Mouse (Mus musculus) midbrain, embryonic 12.5 days (tissue): ENCODE measurements around the gene Cfdp1. TPM values are rescaled to one million over a fixed set of nuclear protein-coding genes. Genes with fewer than 3 reads are reported as not detected.
"Not testable (repeated sequence)": the region's sequence is repeated elsewhere in the genome, so short reads cannot be mapped to it uniquely, and the experiment has no call there.

Source experiments
- ATAC-seq: fragments of 200-750 bp; cut with Nextera tagmentation; 2 replicates; pipeline ENCODE4 v1.8.0; 2017; ENCODE audit warnings: low read depth, moderate TSS enrichment, moderate library complexity; ENCODE audit not compliant: low FRiP score
- H3K27ac ChIP-seq: fragments of 300-500 bp; sonication (generic); replicated peaks from 2 replicates; pipeline ENCODE4 v1.5.1; 2016; ENCODE audit warnings: mild to moderate bottlenecking
- H3K27me3 ChIP-seq: fragments of 300-500 bp; sonication (generic); 2 replicates; pipeline ENCODE4 v1.6.1; 2016; ENCODE audit warnings: mild to moderate bottlenecking
- H3K36me3 ChIP-seq: fragments of 300-500 bp; sonication (generic); 2 replicates; pipeline ENCODE4 v1.6.1; 2016
- H3K4me1 ChIP-seq: fragments of 300-500 bp; sonication (generic); 2 replicates; pipeline ENCODE4 v1.6.1; 2016
- H3K4me2 ChIP-seq: fragments of 300-500 bp; sonication (generic); replicated peaks from 2 replicates; pipeline ENCODE4 v1.6.1; 2016; ENCODE audit warnings: mild to moderate bottlenecking, moderate library complexity
- H3K4me3 ChIP-seq: fragments of 300-500 bp; sonication (generic); 2 replicates; pipeline ENCODE4 v1.5.1; 2016; ENCODE audit warnings: mild to moderate bottlenecking
- H3K9ac ChIP-seq: fragments of 300-500 bp; sonication (generic); replicated peaks from 2 replicates; pipeline ENCODE4 v1.6.1; 2016; ENCODE audit warnings: mild to moderate bottlenecking, moderate library complexity
- H3K9me3 ChIP-seq: fragments of 300-500 bp; sonication (generic); 2 replicates; pipeline ENCODE4 v1.6.1; 2016; ENCODE audit warnings: mild to moderate bottlenecking
- WGBS: fragments of 180-500 bp; shearing (Covaris S2); methylation state at CpG from one replicate; pipeline ENCODE4 v1.1.7; 2016; 5-methylcytosine and 5-hydroxymethylcytosine counted together
- polyA plus RNA-seq: library from polyadenylated mRNA; unstranded; fragments of >200 nt; fragmentation: Nextera tagmentation; extraction: Ambion mirVana; gene quantifications from 2 replicates; pipeline ENCODE4 v1.2.1, GENCODE M21; 2016

Cfdp1 gene
- polyA plus RNA-seq, 1 experiment from 2014 or later, result 182 TPM

GRCm38 (mm10) chr8:111877711-111878110 lies 23.6 kb upstream of the Cfdp1 start:
- peaks cover 5% of the 10 kb centered on the region; the same call in 1 of the 2 replicates for H3K4me1 ChIP-seq
- no peak for ATAC-seq
- 74% methylated on average over 9 of the region's 9 CpGs for WGBS
- H3K27me3 ChIP-seq, result no peaks in the 10 kb centered on the region
- no peak overlapping the region for H3K27ac ChIP-seq
- no peak overlapping the region for H3K4me3 ChIP-seq
- no peak overlapping the region for H3K4me2 ChIP-seq
- no peaks in the 10 kb centered on the region for H3K36me3 ChIP-seq
- H3K9me3 ChIP-seq, result no peaks in the 10 kb centered on the region
- H3K9ac ChIP-seq, result no peak overlapping the region

GRCm38 (mm10) chr8:111876355-111876948 lies 22.4 kb upstream of the Cfdp1 start, which contains the start of gene Tmem170:
Tmem170 (minus strand) TSS chr8:111876750.
- peak within 1 kb of the TSS; percentile 82 for H3K4me3 ChIP-seq
- no peaks in the 10 kb centered on the region for H3K36me3 ChIP-seq
- peak within 1 kb of the TSS; percentile 66 for H3K9ac ChIP-seq
- H3K27me3 ChIP-seq, result no peaks in the 10 kb centered on the region
- H3K4me1 ChIP-seq, result peaks cover 5% of the 10 kb centered on the region; the same call in 1 of the 2 replicates
- peak within 1 kb of the TSS; percentile 58; the same call in 1 of the 2 replicates for H3K27ac ChIP-seq
- under 1% methylated on average over 39 of the region's 53 CpGs for WGBS
- no peaks in the 10 kb centered on the region for H3K9me3 ChIP-seq
- H3K4me2 ChIP-seq, result peak within 1 kb of the TSS; percentile 86
- ATAC-seq, result peak; percentile 98

DNA sequence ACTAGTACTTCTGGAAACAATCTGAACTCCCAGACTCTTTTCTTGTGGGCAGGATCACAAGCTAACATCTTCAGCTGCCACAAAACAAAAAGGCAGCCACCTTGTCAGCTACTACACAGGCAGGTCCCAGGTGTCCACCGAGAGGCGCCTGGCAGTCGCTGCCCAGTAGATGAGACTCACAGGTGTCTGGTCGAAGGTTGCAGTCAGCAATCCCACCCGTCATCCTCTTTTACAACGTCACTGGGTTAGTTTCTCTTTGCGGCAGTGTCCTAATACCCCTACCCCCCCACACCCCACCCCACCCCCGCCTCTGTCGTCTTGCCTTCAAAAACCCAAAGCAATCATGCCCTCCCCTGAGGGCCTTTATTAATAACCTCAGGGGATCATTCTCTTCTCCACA lies 21.7 kb upstream of the Cfdp1 start:
- Histone ChIP-seq H3K9me3 (no peaks in the 10 kb centered on the region), H3K27me3 (no peaks in the 10 kb centered on the region), H3K27ac (no peak overlapping the region), H3K4me2 (peak overlapping the region; percentile 86), H3K9ac (peak overlapping the region; percentile 66), H3K36me3 (no peaks in the 10 kb centered on the region), H3K4me3 (peak overlapping the region; percentile 82), H3K4me1 (peaks cover 5% of the 10 kb centered on the region; the same call in 1 of the 2 replicates)
- WGBS, result 34% methylated on average over 9 of the region's 9 CpGs
- no peak for ATAC-seq

DNA sequence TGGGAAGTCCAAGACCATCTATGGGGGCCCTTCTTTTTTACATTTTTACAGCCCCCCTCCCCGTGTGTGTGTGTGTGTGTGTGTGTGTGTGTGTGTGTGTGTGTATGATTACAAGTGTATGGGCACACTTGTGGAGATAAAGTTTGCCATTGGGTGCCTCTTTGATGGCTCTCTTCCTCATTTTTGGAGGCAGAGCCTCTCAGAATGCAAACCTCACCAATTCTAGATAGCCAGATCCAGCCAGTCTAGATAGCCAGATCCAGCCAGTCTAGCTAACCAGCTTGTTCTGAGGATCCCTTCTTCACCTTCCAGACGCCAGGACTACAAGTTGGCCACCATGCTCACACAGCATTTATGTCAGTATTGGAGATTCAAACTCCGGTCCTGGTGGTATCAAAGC lies 17.2 kb upstream of the Cfdp1 start:
- ATAC-seq, result no peak
- Histone ChIP-seq H3K9ac (no peak overlapping the region), H3K9me3 (no peaks in the 10 kb centered on the region), H3K4me3 (no peak overlapping the region), H3K27ac (no peak overlapping the region), H3K27me3 (no peaks in the 10 kb centered on the region), H3K4me1 (peaks cover 5% of the 10 kb centered on the region; the same call in 1 of the 2 replicates), H3K36me3 (no peaks in the 10 kb centered on the region), H3K4me2 (no peak overlapping the region)
- WGBS, result 83% methylated on average over 3 of the region's 3 CpGs

- H3K9me3 ChIP-seq, result no peaks in the 10 kb centered on the region
- H3K9ac ChIP-seq, result no peak overlapping the region
- no peak overlapping the region for H3K27ac ChIP-seq
- no peaks in the 10 kb centered on the region for H3K4me1 ChIP-seq
- no peak overlapping the region for H3K4me2 ChIP-seq
- 90% methylated on average over 2 of the region's 3 CpGs for WGBS
- H3K36me3 ChIP-seq, result no peaks in the 10 kb centered on the region; the same call in 1 of the 2 replicates
- no peak overlapping the region for H3K4me3 ChIP-seq
- H3K27me3 ChIP-seq, result no peaks in the 10 kb centered on the region
- no peak for ATAC-seq
Observed at GRCm38 (mm10) chr8:111870379-111870778, 16.3 kb upstream of the Cfdp1 start.

DNA sequence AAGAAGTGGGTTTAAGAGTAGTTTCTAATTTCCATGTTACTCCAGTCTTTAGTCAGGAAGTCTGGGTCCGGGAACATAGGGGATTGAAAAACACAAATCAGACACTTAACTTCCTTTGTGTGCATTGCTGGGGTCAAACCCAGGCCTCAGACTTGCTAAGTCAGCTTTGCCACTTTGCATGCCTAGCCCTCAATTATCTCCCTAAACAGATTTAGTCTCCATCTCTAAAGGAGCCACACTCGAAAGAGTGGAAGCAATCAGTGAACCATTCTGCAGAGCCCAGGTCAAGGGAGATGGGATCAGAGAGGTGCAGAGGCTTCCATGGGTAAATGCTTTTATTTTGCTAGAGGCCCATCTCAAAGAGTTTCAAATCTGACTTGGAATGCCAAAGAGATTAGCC lies 14.6 kb upstream of the Cfdp1 start:
- Histone ChIP-seq H3K4me1 (no peaks in the 10 kb centered on the region), H3K4me2 (no peak overlapping the region), H3K27me3 (no peaks in the 10 kb centered on the region), H3K36me3 (no peaks in the 10 kb centered on the region; the same call in 1 of the 2 replicates), H3K9me3 (no peaks in the 10 kb centered on the region), H3K4me3 (no peak overlapping the region), H3K9ac (no peak overlapping the region), H3K27ac (no peak overlapping the region)
- 39% methylated on average over 2 of the region's 2 CpGs for WGBS
- no peak for ATAC-seq

- Histone ChIP-seq H3K9ac (no peak overlapping the region), H3K36me3 (no peaks in the 10 kb centered on the region; the same call in 1 of the 2 replicates), H3K9me3 (no peaks in the 10 kb centered on the region), H3K27me3 (no peaks in the 10 kb centered on the region), H3K4me2 (no peak overlapping the region), H3K4me1 (no peaks in the 10 kb centered on the region), H3K4me3 (no peak overlapping the region), H3K27ac (no peak overlapping the region)
- ATAC-seq, result no peak
- WGBS, result 92% methylated on average over 6 of the region's 6 CpGs
Observed at GRCm38 (mm10) chr8:111865857-111866256, 11.8 kb upstream of the Cfdp1 start.

- Histone ChIP-seq H3K27ac (no peak overlapping the region), H3K9me3 (no peaks in the 10 kb centered on the region), H3K27me3 (no peaks in the 10 kb centered on the region), H3K9ac (no peak overlapping the region), H3K4me1 (no peaks in the 10 kb centered on the region), H3K36me3 (no peaks in the 10 kb centered on the region; the same call in 1 of the 2 replicates), H3K4me2 (no peak overlapping the region), H3K4me3 (no peak overlapping the region)
- ATAC-seq, result no peak
- 91% methylated on average over 8 of the region's 8 CpGs for WGBS
Observed at GRCm38 (mm10) chr8:111865130-111865852, 11.2 kb upstream of the Cfdp1 start.

DNA sequence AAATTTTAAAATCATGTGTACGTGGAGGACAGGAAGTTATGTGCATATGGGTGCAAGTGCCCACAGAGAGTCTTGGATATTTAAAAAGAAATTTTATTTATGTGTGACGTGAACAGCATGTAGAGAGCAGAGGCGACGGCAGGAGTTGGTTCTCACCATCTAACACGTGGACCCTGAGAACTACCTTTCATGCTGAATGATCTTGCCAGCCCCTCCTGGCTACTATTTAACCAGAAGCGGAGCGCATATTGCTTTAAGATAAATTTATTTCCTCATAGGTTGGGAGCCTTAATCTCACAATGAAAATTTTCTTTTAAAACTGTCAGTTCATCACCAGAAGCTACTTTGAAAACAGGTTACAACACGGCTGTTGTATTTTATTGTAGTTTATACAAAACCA lies 10.6 kb upstream of the Cfdp1 start:
- no peaks in the 10 kb centered on the region for H3K4me1 ChIP-seq

GRCm38 (mm10) chr8:111863280-111863679 lies 9.2 kb upstream of the Cfdp1 start:
- H3K9me3 ChIP-seq, result no peaks in the 10 kb centered on the region
- H3K4me2 ChIP-seq, result no peak overlapping the region
- no peaks in the 10 kb centered on the region for H3K27me3 ChIP-seq
- no peaks in the 10 kb centered on the region; the same call in 1 of the 2 replicates for H3K36me3 ChIP-seq
- no peak for ATAC-seq
- H3K9ac ChIP-seq, result no peak overlapping the region
- 88% methylated on average over 4 of the region's 4 CpGs for WGBS
- no peak overlapping the region for H3K4me3 ChIP-seq
- no peaks in the 10 kb centered on the region for H3K4me1 ChIP-seq
- H3K27ac ChIP-seq, result no peak overlapping the region

More for the DNA sequence above, 10.6 kb upstream of the Cfdp1 start:
- ATAC-seq, result no peak
- Histone ChIP-seq H3K27ac (no peak overlapping the region), H3K9me3 (no peaks in the 10 kb centered on the region), H3K4me3 (no peak overlapping the region), H3K36me3 (no peaks in the 10 kb centered on the region; the same call in 1 of the 2 replicates), H3K4me2 (no peak overlapping the region), H3K9ac (no peak overlapping the region), H3K27me3 (no peaks in the 10 kb centered on the region)
- 94% methylated on average over 8 of the region's 8 CpGs for WGBS

- Histone ChIP-seq H3K36me3 (no peaks in the 10 kb centered on the region), H3K27me3 (no peaks in the 10 kb centered on the region), H3K9me3 (no peaks in the 10 kb centered on the region), H3K9ac (no peak overlapping the region), H3K4me2 (no peak overlapping the region), H3K4me1 (peaks cover 10% of the 10 kb centered on the region), H3K27ac (no peak overlapping the region), H3K4me3 (no peak overlapping the region)
- no peak for ATAC-seq
- WGBS, result 91% methylated on average over 12 of the region's 12 CpGs
Observed at GRCm38 (mm10) chr8:111855977-111856376, 1.9 kb upstream of the Cfdp1 start.

DNA sequence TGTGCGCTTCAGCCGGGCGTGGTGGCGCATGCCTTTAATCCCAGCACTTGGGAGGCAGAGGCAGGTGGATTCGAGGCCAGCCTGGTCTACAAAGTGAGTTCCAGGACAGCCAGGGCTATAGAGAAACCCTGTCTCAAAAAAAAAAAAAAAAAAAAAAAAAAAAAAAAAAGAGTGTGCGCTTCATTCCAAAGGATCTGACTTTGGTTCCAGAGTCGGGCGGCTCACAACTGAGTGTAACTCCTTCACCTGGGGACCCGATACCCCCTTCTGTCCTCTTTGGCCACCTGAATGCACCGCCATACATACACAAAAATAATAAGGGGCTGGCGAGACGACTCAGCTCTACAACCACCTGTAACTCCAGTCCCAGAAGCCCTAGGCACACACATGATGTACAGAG lies 872 bp downstream of the Cfdp1 start:
- ATAC-seq, H3K27ac ChIP-seq, H3K4me1 ChIP-seq, H3K36me3 ChIP-seq, H3K27me3 ChIP-seq, H3K9me3 ChIP-seq: not testable (repeated sequence)
- Histone ChIP-seq H3K4me3 (peak overlapping the region; percentile 98), H3K4me2 (peak overlapping the region; percentile 91), H3K9ac (peak overlapping the region; percentile 83)
- WGBS, result 60% methylated on average over 12 of the region's 12 CpGs
